Mouse (Mus musculus): ENCODE measurements around the gene Oas2.

The Oas2 gene

GRCm38 (mm10) chr5:120696057-120696743, 53.5 kb downstream of the Oas2 start:
- no peak for DNase-seq (ENCODE audit: low spot score)

- DNase-seq (ENCODE audit: low spot score), result no peak
Measured at GRCm38 (mm10) chr5:120694695-120695074, 55.0 kb downstream of the Oas2 start.

GRCm38 (mm10) chr5:120693931-120694694, 55.5 kb downstream of the Oas2 start:
- DNase-seq (ENCODE audit: low spot score), result no peak

GRCm38 (mm10) chr5:120692034-120692433, 57.6 kb downstream of the Oas2 start:
- DNase-seq (ENCODE audit: low spot score), result no peak

- no peak for DNase-seq (ENCODE audit: low spot score)
Measured at GRCm38 (mm10) chr5:120690417-120690816, 59.2 kb downstream of the Oas2 start.

- peak; percentile 35 for DNase-seq (ENCODE audit: low spot score)
Measured at GRCm38 (mm10) chr5:120688434-120688833, 61.2 kb downstream of the Oas2 start.

GRCm38 (mm10) chr5:120687897-120688296, 61.8 kb downstream of the Oas2 start:
- DNase-seq (ENCODE audit: low spot score), result no peak

GRCm38 (mm10) chr5:120687484-120687851, 62.2 kb downstream of the Oas2 start:
- no peak for DNase-seq (ENCODE audit: low spot score)

- no peak for DNase-seq (ENCODE audit: low spot score)
Measured at GRCm38 (mm10) chr5:120686749-120687483, 62.7 kb downstream of the Oas2 start.

GRCm38 (mm10) chr5:120685678-120686077, 64.0 kb downstream of the Oas2 start:
- DNase-seq (ENCODE audit: low spot score), result peak; percentile 35

- no peak for DNase-seq (ENCODE audit: low spot score)
Measured at GRCm38 (mm10) chr5:120682982-120683771, 66.5 kb downstream of the Oas2 start.

GRCm38 (mm10) chr5:120680918-120681317, 68.7 kb downstream of the Oas2 start:
- DNase-seq (ENCODE audit: low spot score), result no peak

All from lung, postnatal 25 days (tissue).